Mouse (Mus musculus) ES-Bruce4 (cell line): Measurements from ENCODE around the gene Grhpr.

Source experiments
- EP300 ChIP-seq: IDR thresholded peaks from 2 replicates; pipeline ENCODE4 v1.6.1; 2011; ENCODE audit warnings: low read depth, low read length; ENCODE audit not compliant: insufficient read depth
- POLR2A ChIP-seq: IDR thresholded peaks from one replicate; pipeline ENCODE4 v1.8.1; 2011; ENCODE audit warnings: low read length; ENCODE audit not compliant: insufficient read depth

DNA sequence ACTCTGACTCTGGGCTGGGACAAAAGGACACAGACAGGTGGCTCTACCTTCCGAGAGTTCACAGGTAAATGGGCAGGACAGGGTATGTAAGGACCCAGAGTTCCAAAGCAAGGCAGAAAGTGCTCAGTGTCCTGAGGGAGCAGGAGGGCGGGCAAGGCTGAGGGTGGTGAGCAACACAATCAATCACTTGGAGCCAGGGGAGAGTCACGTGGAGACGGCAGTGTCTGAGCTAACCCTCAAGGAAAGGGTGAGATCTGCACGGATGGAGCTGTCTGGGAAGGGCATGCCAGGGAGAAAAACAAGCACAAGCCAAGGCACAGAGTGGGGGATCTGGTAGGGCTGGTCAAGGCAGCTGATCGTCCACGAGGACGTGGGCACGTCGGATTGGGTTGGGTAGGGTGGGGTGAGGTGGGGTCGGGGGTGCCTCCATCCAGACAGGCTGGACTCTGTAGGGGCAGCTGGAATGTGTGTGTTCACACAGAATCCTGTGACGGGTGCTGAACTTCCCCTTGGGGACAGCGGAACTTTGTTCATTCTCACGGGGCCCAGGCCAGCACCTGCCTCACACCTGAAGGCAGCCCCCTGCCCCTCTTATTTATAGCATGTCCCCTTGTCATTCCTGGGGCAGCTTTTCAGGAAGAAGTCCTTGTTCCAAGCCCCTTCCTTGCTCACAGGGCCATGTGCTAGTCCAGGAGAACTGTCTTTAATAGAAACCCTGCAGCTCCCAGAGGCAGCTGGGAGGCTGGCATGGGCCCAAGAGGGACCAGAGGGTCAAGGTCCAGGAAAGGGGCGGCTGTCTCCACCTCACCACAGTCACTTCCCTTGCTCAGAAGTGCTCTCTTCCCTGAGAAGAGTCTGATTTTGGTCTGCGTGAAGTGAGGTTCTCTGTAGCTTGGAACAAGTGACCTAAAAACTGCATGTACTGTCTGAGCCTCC, 53.8 kb downstream of the Grhpr start:
- TF ChIP-seq EP300 (no peak), POLR2A (no peak)
